Mouse (Mus musculus) hindbrain, embryonic 16.5 days (tissue): ENCODE measurements around the gene Gm9821. TPM values are rescaled to one million over a fixed set of nuclear protein-coding genes. Genes with fewer than 3 reads are reported as not detected.

Source experiments
- ATAC-seq: fragments of 200-750 bp; cut with Nextera tagmentation; 2 replicates; pipeline ENCODE4 v1.8.0; 2017; ENCODE audit warnings: moderate TSS enrichment, moderate library complexity
- H3K27ac ChIP-seq: fragments of 300-500 bp; sonication (generic); 2 replicates; pipeline ENCODE4 v1.5.1; 2014; ENCODE audit warnings: low read depth, mild to moderate bottlenecking, control low read depth, low read length, moderate library complexity
- H3K27me3 ChIP-seq: fragments of 300-500 bp; sonication (generic); replicated peaks from 2 replicates; pipeline ENCODE4 v1.6.1; 2014; ENCODE audit warnings: low read length; ENCODE audit not compliant: control insufficient read depth, insufficient read depth
- H3K36me3 ChIP-seq: fragments of 300-500 bp; sonication (generic); 2 replicates; pipeline ENCODE4 v1.6.1; 2014; ENCODE audit warnings: mild to moderate bottlenecking, low read length, moderate library complexity, mixed read lengths; ENCODE audit not compliant: control insufficient read depth, insufficient read depth
- H3K4me1 ChIP-seq: fragments of 300-500 bp; sonication (generic); 2 replicates; pipeline ENCODE4 v1.6.1; 2014; ENCODE audit warnings: low read depth, low read length; ENCODE audit not compliant: control insufficient read depth, insufficient read depth
- H3K4me2 ChIP-seq: fragments of 300-500 bp; sonication (generic); 2 replicates; pipeline ENCODE4 v1.6.1; 2014; ENCODE audit warnings: mild to moderate bottlenecking, low read length, control low read depth, moderate library complexity
- H3K4me3 ChIP-seq: fragments of 300-500 bp; sonication (generic); 2 replicates; pipeline ENCODE4 v1.5.1; 2014; ENCODE audit warnings: mild to moderate bottlenecking, low read length, control low read depth, moderate library complexity
- H3K9ac ChIP-seq: fragments of 300-500 bp; sonication (generic); 2 replicates; pipeline ENCODE4 v1.6.1; 2014; ENCODE audit warnings: low read depth, mild to moderate bottlenecking, control low read depth, low read length, moderate library complexity
- H3K9me3 ChIP-seq: fragments of 300-500 bp; sonication (generic); 2 replicates; pipeline ENCODE4 v1.6.1; 2014; ENCODE audit warnings: mild to moderate bottlenecking, low read length, moderate library complexity; ENCODE audit not compliant: control insufficient read depth
- WGBS: fragments of 180-500 bp; shearing (Covaris S2); extraction: QIAGEN DNeasy Blood & Tissue Kit; methylation state at CpG from one replicate; pipeline ENCODE4 v1.1.7; 2014; 5-methylcytosine and 5-hydroxymethylcytosine counted together
- polyA plus RNA-seq: library from polyadenylated mRNA; unstranded; fragments of >200 nt; fragmentation: Nextera tagmentation; extraction: Ambion mirVana; gene quantifications from 2 replicates; pipeline ENCODE4 v1.2.1, GENCODE M21; 2015

Gene Gm9821
- polyA plus RNA-seq, 1 experiment from 2014 or later: 0.29 TPM

DNA sequence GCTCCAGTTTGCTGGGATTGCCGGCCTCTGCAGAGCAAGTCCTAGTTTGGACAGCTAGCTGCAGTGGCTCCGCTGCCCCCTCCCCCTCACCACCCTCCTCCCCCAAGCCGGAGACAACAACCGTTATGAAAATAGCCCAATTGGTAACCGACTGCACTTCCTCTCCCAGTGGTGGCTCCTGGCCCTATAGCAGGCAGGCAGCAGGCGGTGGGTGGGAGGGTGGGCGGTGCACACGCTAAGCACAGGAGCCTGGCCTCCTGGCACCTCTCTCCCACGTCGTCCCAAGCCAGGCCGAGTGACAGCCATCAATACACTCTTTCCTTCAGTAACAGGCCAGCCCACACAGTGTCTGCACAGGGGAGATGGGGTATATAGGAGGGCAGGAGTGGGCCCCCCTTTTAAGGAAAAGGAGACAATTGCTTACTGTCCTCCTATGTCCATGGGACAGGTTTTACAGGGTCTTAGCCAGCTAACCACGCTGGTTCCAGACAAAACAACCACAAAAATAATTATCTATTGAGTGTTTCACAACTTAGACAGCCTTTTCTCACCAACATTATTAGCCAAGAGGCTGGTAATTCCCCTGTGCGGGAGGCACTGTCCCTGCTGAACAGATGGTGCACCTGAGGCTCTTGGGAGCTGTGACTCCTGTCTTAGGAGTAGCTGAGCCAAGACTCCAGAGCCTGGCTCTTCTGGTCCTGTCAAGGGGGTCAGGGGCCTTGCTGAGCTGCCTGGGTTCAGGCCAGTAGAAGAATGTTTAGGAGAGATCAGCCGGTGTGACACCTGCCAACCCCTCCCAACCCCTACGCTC lies 5.0 kb downstream of the Gm9821 start:
- Histone ChIP-seq H3K4me3 (no peak overlapping the region), H3K4me2 (peak overlapping the region; percentile 12), H3K9me3 (no peaks in the 10 kb centered on the region), H3K9ac (peak overlapping the region; percentile 47; the same call in 1 of the 2 replicates), H3K27ac (peak overlapping the region; percentile 66), H3K36me3 (no peaks in the 10 kb centered on the region), H3K27me3 (no peaks in the 10 kb centered on the region), H3K4me1 (peaks cover 37% of the 10 kb centered on the region)
- ATAC-seq: peak; percentile 44
- 12% methylated on average over 15 of the region's 15 CpGs for WGBS

DNA sequence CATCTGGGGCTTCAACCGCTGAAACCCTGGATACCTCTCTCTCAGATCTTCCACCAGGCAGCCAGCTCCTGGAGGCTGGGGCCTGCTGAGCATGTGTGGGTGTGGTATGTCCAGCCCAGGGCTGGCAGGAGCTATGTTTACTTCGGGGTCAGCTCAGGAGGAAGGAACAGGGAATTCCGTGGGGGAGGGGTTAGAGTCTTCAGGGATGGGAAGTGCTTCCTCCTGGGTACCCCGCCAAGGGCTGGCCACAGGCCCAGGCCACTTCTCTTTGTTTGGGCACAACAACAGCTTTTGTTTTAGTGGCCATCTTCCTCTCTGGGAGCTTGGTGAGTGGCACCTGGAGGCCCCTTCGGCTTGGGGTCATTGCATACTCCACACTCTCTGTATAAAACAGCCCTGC lies 8.3 kb downstream of the Gm9821 start:
- Histone ChIP-seq H3K4me3 (no peak overlapping the region), H3K4me1 (peaks cover 33% of the 10 kb centered on the region), H3K27me3 (no peaks in the 10 kb centered on the region), H3K9me3 (no peaks in the 10 kb centered on the region), H3K36me3 (no peaks in the 10 kb centered on the region), H3K4me2 (no peak overlapping the region), H3K9ac (no peak overlapping the region), H3K27ac (no peak overlapping the region)
- ATAC-seq: no peak
- WGBS: 15% methylated on average over 5 of the region's 5 CpGs

DNA sequence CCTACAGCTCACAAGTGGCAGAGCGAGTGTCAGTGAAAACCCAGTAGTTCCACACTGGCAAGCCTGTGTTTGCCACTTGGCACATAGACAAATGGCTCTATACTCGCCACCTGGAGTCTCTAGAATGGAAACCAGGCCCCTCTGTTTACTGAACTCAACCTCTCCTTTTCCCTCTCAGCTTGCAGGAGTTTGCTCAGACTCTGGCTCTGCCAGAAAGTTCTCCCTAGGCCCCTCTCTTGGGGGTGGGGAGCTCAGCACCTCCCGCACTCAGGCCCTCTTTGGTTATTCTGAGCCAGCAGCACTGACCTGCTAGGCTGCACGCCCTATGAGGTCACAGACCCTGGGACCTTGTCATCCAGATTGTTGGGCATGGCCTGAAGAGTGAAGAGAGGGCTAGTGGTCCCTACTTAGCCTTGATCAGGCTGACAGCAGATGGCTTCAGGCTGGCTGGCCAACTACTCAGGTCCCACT lies 9.7 kb downstream of the Gm9821 start:
- no peaks in the 10 kb centered on the region for H3K9me3 ChIP-seq
- no peaks in the 10 kb centered on the region for H3K36me3 ChIP-seq
- 76% methylated on average over 4 of the region's 4 CpGs for WGBS
- ATAC-seq: no peak
- peaks cover 32% of the 10 kb centered on the region for H3K4me1 ChIP-seq
- H3K9ac ChIP-seq: no peak overlapping the region
- H3K4me3 ChIP-seq: no peak overlapping the region
- H3K27ac ChIP-seq: no peak overlapping the region
- no peak overlapping the region for H3K4me2 ChIP-seq
- H3K27me3 ChIP-seq: no peaks in the 10 kb centered on the region

DNA sequence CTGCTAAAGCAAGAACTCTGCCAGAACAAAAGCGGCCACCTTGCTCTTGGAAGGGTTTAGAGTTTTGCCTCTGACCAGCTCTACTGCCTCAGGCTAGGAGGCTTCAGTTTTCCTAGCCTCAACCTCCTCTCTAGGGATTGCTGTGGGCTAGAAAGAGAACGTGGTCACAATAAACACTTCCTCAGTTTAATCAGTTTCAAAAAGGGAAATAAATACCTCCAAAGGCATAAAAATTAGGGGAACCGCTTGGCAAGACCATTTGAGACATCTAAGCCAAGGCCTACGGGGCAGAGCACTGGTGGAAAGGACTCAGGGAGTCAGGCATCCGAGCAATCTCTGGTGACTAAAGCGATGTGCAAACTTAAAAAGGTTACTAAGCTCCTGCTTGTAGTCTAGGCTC lies 10.4 kb downstream of the Gm9821 start:
- Histone ChIP-seq H3K27me3 (no peaks in the 10 kb centered on the region), H3K9me3 (no peaks in the 10 kb centered on the region), H3K27ac (no peak overlapping the region), H3K4me2 (no peak overlapping the region), H3K4me1 (peaks cover 27% of the 10 kb centered on the region), H3K9ac (no peak overlapping the region), H3K4me3 (no peak overlapping the region), H3K36me3 (no peaks in the 10 kb centered on the region)
- 89% methylated on average over 6 of the region's 6 CpGs for WGBS
- ATAC-seq: no peak

DNA sequence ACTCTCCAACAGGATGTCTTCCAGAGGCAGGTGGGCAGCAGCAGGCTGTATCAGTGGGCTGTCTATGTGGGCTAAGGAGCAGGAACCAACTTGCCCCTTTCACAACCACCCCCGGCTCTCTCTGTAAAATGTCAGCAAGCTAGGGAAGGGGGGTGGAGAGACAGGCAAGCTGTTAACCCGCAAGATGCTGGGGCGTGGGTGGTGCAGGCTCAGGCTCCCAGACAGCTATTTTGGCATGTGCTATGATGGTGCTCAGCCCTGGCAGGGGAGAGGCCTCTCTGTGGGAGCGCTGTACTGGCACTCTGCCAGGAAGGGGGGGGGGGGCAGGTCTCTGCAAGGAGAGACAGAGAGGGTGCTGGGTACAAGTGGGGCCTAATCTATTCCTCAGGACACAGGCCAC lies 11.6 kb downstream of the Gm9821 start:
- H3K4me3 ChIP-seq: no peak overlapping the region
- WGBS: 17% methylated on average over 4 of the region's 4 CpGs
- no peak overlapping the region for H3K27ac ChIP-seq
- no peaks in the 10 kb centered on the region for H3K27me3 ChIP-seq
- ATAC-seq: peak; percentile 46; the same call in 1 of the 2 replicates
- H3K4me2 ChIP-seq: no peak overlapping the region
- H3K36me3 ChIP-seq: no peaks in the 10 kb centered on the region
- H3K9ac ChIP-seq: peak overlapping the region; percentile 20
- peaks cover 33% of the 10 kb centered on the region for H3K4me1 ChIP-seq
- H3K9me3 ChIP-seq: no peaks in the 10 kb centered on the region

DNA sequence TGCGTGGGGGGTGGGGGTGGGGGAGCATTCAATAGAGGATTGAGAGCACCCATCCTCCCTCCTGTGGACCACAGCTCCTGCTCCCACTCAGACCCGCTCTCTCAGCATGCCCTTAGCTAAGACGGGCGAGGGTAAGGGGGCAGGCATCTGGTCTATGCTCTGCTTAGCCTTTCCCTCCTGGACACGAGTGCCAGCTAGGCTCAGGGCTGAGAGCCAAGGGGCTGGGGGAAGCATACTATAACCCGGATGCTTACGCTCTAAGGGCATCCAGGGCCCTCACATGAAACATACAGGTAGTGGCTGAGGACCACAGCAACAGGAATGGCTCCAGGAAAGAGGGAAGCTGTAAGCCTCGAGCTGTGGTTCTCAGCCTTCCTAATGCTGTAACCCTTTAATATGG lies 12.5 kb downstream of the Gm9821 start:
- Histone ChIP-seq H3K9ac (no peak overlapping the region), H3K36me3 (no peaks in the 10 kb centered on the region), H3K4me1 (peaks cover 40% of the 10 kb centered on the region), H3K4me3 (no peak overlapping the region), H3K27ac (no peak overlapping the region), H3K4me2 (no peak overlapping the region), H3K9me3 (no peaks in the 10 kb centered on the region), H3K27me3 (no peaks in the 10 kb centered on the region)
- WGBS: 82% methylated on average over 8 of the region's 8 CpGs
- ATAC-seq: no peak

DNA sequence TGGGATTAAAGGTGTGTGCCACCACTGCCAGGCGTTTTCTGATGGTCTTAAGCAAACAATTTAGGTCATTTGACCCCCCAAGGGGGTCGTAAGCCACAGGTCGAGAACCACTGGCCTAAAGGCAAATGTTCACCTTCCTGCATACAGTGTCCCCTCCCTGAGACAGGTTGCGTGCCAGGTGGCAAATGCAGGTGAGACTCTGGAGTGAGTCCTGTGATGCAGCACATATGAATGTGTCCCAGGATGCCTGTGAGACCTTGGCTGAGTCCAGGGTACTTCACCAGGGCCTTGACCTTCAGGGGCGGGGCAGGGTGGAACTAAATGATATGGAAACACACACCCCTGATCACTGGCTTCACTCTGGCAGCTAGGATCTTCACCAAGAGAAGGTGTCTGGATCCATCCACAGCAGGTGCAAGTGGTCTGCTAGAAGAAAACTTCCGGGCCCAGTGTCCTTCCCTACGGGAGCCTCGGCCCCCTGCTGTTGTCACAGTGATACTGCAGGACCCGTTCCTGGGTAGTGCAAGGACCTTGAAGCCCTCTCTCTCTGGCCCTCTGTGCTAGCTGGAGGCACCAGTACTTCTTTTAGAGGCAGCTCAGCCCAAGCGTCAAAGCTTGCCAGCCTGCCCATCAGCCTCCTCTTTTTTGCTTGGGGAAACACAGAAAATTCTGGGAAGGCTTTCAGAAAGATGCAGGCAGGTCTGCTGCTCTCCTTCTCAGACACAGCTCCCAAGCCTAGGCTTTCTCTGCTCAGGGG lies 13.4 kb downstream of the Gm9821 start:
- Histone ChIP-seq H3K4me2 (no peak overlapping the region), H3K27me3 (no peaks in the 10 kb centered on the region), H3K4me1 (peaks cover 40% of the 10 kb centered on the region), H3K36me3 (no peaks in the 10 kb centered on the region), H3K4me3 (no peak overlapping the region), H3K27ac (no peak overlapping the region; the same call in 1 of the 2 replicates), H3K9ac (no peak overlapping the region), H3K9me3 (no peaks in the 10 kb centered on the region)
- ATAC-seq: no peak
- WGBS: 58% methylated on average over 10 of the region's 10 CpGs

DNA sequence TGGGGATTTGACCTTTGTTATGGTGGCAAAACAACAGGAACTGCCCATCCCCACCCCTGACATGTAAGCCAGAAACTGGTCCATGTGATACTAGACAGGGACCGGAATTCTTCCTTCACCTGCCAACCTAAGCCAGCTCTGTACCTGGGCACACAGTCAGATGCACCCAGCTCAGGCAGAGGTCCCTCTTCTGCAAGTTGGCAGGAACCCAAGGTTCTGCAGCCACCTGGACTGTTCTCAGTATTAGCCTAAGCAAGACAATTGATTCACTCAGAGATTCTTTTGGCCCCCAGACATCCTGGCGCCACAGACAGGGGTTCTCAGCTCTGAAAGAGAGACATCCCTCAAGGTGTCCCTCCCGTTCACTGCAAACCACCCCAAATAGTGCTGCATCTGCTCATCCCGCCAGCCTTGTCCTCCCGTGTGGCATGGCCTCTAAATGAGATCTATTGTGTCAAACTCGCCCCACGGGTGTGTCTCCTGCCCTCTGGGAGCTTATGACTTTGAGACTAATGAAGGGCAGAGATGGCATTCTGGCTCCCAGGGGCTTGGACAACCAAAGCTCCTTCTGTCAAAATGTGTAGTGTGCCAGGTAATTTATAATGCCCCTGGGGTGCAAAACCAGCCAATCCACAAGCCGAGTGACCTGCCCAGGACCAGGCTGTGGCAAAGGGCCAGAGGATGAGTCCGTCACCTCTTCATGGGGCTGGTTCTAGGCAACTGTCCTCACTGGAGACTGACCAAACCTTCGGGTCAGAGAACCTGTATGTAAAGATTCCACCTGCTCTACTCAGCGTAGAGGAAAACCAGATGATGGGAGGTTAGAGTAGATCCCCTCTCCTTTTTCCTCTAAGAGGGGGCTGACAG lies 14.3 kb downstream of the Gm9821 start:
- WGBS: 65% methylated on average over 11 of the region's 11 CpGs
- H3K27me3 ChIP-seq: no peaks in the 10 kb centered on the region
- H3K27ac ChIP-seq: no peak overlapping the region; the same call in 1 of the 2 replicates
- ATAC-seq: no peak
- H3K4me2 ChIP-seq: no peak overlapping the region
- H3K9me3 ChIP-seq: no peaks in the 10 kb centered on the region
- H3K9ac ChIP-seq: no peak overlapping the region
- peaks cover 38% of the 10 kb centered on the region for H3K4me1 ChIP-seq
- H3K4me3 ChIP-seq: no peak overlapping the region
- no peaks in the 10 kb centered on the region for H3K36me3 ChIP-seq
